Mouse (Mus musculus) olfactory bulb, adult 2 months (tissue): ENCODE results near the gene Mid1.

Experiments
- CTCF ChIP-seq: fragments of 200-500 bp; IDR thresholded peaks from 2 replicates; pipeline ENCODE4 v1.5.1; 2012; ENCODE audit warnings: low read depth, mild to moderate bottlenecking, low read length, moderate library complexity; ENCODE audit not compliant: insufficient read depth
- POLR2A ChIP-seq: fragments of 200-500 bp; IDR thresholded peaks from 2 replicates; pipeline ENCODE4 v1.6.1; 2012; ENCODE audit warnings: mild to moderate bottlenecking, low read depth, low read length, moderate library complexity; ENCODE audit not compliant: insufficient read depth

- TF ChIP-seq CTCF (no peak), POLR2A (no peak)
Measured at GRCm38 (mm10) chrX:169940531-169940930, 255.5 kb downstream of the Mid1 start.
